Mouse (Mus musculus) ZHBTc4 (cell line): ENCODE measurements around the gene Mettl9.
"Not testable (repeated sequence)": the region's sequence is repeated elsewhere in the genome, so short reads cannot be mapped to it uniquely, and the experiment has no call there.

Experiments
- DNase-seq: peaks from one replicate; pipeline ENCODE4 v3.0.0-alpha.2; 2011; ENCODE audit warnings: low read depth, low spot score

The Mettl9 gene

DNA sequence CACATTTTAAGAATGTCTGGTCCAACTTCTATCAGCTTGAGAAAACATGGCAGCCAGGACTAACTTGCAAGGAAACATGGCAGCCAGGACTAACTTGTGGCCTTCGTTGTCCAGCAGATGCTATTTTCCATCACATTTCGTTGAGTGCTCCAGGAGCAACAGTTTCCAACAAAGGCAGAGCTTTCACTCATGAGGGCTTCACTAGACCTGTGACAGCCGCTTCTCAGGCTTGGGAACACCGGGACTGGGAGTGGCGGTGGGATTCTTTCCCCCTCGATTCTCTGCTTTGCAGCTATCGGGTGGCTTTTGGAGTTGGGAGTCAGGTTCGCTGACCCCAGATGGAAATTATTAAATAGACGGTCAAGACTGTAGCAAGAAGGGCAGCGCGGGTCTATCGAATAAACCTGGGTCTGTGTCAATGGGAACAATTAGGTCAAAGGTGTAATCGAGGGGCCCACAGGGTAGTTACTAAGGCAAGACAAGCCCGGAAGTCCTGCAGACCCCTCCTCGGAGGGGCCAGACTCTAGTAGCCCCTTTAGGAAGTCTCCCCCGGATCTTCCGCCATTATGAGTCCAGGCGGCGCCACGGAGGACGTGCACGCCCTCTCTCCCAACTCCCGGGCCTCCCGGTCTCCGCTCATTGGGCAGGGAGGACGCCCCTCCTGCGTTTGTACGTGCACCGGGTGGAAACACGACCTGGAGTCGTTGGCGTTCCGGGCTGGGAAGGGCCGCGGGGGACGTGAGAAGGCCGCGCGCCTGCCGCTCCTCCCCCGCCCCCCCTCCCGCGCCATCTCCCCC, at the start of gene Mettl9:
Gene Mettl9 (plus strand): TSS at position 590 of the 797 bp plus-strand sequence.
- DNase-seq, result peak; percentile 98

DNA sequence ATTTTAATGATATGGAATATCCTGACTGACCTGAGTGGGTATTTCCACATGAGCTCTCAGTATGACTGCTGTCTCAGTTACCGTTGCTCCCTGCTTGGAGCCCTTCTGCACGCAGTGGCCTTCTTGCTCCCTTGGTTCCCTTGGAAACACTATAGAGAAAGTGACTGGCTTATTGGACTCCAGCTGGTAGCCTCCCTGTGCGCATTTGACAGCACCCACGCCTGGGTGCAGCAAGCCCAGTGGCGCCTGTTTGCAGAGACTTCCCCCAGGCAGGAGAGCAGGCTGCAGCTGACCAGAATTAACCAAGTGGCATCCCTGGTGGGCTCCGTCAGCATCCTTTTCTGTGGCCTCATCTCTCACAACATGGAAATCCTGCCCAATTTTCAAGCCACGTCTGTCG, 43.1 kb upstream of the Mettl9 start:
- no peak for DNase-seq

DNA sequence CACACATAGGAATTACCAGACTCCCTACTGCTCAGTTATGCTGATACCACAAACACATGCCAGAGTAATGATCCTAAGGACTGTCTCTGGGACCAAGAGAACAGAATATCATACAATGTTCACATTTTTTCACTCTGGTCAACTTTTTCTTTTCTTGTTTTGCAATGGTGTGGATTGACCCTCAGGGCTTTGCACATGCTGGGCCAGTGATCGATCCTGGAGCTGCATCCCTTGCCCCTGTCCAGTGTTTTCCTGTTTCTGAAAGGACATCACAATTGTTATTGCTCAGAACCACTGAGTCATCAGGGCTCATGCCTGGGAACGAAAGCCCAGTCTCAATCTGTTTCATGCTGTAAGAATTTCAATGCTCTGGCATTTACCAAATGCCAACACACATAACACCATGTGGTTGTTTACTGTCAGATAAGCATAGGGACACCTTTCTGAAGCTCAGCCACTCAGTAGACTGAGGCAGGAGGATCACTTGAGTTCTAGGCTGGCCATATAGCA, 35.2 kb upstream of the Mettl9 start:
- no peak for DNase-seq

DNA sequence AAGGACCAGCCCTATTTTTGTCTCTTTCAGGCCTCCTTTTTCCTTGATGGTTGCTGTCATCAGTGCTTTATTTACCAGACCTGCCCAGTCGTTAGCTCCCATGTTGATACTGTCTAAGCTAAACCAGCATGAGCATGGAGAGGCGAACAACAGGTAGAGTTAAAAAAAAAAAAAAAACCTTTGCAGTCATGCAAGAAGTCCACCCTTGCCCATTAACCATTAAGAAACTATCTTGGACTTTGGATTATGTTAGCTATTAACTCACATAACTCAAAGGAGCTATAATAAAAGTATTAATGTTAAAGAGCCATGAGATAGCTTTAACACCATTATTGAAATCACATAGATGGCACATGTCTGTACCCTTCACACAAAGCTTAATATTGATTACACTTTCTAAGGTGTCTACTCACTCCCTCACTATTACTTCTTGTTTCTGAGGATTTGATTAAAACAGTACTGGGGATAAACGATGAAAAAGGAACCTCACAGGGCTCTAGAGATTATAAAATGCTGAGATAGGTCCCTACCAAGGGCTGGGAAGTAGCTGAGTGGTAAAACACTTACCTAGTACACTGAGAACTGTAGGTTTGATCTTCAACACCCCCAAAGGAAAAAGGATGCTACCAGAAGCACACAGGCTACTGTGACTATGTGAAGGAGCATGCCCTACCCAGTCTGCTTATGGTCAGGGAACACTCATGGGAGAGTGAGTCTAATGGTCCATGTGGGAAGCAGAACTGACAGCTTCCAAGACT, 34.0 kb upstream of the Mettl9 start:
- no peak for DNase-seq

DNA sequence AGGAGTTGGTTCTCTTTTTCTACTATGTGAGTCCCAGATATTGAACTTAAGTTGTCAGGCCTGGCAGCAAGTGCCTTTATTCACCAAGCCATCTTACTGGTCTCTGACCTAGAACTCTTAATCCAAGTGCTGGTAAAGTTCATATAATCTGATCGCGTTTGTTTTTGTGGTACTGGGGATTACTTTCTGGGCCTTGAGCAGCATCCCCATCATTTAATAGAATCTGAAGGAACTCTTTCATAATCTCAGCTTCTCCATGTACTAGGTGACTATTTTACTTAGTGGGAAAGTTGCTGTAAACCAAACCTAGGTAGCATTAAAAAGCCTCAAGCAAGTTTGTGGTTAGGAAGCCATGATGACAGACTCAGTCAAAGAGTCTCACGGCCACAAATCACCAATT, 32.4 kb upstream of the Mettl9 start:
- DNase-seq, result no peak

DNA sequence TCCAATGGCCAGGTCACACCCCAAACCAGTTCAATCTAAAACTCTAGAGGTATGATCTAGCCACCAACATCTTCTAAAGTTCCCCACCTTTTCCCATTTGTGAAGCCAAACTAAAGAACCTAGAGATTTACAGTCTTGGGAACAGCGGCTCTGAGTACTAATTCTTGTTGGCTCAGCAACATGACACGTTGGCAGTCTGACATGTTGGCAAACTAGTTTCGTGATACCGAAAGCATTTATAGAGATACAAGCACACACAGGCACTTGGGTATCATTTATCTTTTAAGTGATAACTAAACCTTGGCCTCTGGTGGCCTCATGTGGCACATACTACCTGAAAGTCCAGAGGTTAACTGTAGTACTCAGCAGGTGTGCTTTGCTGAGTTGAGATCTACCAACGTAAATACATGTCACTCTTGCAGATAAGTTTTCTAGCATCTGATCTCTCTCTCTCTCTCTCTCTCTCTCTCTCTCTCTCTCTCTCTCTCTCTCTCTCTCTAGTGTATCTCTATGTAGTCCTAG, 31.8 kb upstream of the Mettl9 start:
- DNase-seq, result no peak

DNA sequence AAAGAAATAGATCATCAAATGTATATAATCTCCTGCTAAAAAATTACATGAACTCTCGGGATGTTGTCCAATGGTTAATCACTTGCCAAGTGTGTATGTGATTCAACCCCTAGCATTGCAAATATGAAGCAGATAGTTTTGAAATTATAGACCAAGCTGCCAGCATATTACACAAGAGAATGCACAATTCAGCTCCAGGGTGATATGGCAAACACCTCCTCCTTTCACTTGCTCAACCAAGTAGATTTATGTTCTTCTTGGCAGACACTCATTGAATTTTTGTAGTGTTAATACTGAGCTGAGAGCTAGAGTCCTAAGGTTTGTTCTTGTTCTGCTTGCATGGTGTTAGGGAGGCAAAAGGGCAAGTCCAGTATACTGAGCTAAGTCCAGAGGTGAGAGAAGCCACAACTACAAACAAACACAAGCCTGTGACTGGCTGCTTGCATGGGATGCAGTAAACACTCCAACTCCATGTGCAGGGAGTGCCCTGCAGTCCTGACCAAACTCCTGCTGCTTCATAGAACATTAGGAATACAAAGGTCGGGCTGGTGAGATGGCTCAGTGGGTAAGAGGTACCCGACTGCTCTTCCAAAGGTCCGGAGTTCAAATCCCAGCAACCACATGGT, 30.3 kb upstream of the Mettl9 start:
- DNase-seq, result no peak

DNA sequence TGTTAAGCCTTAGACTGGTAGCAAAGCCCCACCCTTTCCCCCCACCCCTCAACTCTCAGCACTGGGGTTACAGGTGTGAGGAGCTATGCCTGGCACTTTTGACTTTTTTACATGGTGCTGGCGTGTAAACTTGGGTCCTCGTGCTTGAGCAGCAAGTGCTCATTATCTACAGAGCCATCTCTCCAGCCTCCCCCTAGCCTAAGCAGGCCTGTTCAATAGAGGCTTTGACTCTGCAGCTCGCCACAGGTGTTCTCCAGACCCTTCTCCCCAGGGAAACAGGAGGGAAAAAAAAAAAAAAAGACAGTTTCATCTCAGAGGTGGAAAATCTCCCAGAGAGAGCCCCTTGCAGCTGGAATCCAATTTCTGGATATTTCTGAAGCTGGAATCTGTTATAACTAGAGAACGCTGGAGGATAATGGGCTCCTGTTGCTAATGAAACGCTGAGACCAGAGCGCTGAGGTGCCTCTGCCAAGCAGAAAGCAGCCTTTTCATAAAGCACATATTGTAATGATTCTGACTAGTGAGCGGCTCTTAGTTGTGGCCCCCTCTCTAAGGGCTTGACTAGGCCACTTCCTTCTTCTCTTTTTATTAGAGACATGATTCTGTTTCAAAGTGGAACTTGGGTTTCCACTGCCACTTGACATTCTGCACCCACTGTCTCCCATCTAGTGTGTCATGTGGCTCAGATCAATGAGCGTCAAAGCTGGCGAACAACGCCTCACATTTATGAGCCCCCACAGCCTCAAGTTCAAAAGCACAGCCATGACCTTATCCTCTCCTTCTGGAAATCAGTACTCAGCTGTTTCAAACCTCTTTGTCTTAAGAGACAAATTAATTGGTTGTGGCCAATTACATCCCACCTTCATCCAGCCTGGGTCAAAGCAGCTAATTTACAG, 22.2 kb upstream of the Mettl9 start:
- DNase-seq, result no peak

DNA sequence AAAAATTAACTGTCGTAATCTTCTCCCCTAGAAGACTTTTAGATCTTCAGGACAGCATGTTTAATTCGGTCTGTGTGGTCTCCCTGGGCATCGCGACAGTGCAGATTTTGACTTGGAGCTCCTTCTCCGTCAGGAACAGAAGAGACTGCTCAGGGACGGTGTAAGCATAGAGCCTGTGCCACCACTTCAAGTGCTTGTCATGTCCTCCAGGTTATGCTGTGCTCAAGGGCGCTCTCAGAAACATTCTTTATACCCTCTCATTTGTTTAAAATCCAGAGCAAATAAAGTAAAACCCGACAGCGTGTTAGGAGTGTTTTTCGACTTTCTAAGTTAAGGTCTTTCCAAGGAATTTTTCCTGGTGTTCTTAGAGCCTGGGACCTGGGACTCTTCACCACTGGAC, 19.8 kb upstream of the Mettl9 start:
- DNase-seq, result no peak

DNA sequence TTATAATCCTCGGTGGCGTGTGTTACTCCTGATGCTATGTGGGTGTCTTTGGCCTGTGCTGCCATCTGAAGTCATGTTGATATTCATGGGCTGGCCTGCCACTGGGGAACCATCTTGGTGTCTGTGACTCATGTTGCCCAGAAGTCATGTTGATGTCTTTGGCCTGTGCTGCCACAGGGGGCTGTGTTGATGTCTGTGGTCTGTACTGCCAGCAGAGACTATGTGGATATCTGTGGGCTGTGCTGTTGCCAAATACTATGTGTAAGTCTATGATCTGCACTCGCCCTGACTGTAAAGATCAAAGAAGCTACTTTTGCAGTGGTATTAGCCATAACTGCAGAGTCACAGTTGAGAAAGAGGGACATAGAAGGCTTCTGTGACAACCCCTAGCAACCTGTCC, 15.5 kb upstream of the Mettl9 start:
- DNase-seq, result no peak

DNA sequence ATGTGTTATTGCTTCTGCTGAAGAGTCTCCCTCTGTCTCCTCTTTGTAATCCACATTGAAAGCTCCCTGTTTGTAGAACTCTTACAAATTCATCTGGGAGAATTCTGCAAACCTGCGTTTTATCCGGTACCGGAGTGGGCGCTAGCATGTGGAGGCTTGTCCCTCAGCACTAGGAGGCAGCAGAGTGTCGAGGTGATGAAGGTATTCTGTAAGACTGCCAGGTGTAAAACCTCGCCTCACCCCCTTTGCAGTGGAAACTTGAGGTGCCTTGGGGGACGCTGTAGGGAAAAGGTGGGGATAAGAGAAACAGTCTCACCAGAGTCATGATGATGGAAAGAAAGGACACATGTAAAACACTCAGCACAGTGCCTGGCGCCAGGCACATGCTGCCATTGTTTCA, 14.0 kb upstream of the Mettl9 start:
- DNase-seq, result peak; percentile 34

DNA sequence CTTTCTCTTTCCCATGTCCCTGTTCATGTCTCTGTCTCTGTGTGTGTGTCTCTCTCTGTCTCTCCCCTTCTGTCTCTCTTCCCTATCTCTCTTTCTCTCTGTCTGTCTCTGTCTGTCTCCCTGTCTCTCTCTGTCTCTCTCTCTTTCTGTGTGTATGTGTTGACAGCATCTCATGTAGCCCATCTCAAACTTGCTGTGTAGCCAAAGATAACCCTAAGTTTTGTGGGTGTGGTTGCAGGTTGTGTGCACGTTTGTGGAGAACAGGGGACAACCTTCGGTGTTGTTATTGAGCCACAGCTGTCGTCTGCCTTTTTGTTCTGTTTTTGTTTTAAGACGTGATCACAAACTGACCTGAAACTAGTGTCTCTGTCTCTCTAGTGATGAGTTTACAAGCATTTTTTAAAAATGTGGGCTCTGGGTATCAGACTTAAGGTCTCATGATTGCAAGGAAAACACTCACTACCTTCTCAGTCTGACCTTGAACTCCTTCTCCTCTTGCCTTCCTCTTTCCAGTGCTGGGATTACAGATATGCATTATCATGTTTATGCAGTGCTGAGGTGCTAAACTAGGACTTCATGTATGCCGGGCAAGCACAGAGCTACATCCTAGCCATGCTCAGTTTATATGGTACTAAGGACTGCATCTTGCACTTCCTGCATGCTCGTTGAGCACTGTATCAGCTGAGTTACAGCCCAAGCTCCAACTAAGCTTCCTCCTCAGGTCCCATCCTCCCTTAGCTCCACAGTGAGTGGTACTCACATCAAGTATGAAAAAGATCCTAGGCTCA, 8.8 kb upstream of the Mettl9 start:
- no peak for DNase-seq

DNA sequence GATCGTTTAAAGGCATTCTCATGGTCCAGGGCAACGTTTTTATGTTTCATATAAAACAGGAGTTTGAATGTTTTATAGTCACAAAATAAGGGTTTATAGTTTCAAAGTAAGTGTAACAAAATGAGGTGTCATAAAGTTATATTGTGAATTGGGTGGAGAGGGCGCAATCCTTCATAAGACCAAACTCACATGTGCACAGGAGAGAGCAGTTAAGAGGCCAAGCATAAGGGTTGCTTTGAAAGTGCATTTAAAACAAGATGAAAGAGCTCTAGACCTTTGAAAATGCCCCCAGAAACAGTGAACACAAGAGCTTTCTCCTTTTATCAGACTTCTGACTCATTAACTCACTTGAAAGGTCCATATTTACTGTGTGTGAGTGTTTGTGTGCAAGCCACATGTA, 7.9 kb upstream of the Mettl9 start:
- no peak for DNase-seq

DNA sequence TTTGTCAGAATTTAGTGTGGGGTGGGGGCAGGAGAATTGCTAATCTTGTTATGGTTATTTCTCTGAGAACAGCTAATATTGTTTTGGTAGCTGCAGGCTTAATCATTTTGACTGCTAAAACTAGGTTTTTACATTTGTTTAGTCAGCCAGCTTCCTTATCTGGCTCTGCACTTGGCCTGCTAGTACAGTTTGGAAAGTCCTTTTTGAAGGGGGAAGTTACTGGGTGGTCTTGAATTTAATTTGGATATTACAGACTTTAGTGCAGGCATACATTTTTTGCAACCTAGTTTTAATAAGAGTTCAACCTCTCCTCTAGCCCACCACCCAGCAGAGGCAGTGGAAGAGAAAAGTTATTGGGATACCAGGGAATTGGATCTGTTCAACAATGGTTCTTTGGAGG, 4.3 kb upstream of the Mettl9 start:
- not testable (repeated sequence) for DNase-seq

DNA sequence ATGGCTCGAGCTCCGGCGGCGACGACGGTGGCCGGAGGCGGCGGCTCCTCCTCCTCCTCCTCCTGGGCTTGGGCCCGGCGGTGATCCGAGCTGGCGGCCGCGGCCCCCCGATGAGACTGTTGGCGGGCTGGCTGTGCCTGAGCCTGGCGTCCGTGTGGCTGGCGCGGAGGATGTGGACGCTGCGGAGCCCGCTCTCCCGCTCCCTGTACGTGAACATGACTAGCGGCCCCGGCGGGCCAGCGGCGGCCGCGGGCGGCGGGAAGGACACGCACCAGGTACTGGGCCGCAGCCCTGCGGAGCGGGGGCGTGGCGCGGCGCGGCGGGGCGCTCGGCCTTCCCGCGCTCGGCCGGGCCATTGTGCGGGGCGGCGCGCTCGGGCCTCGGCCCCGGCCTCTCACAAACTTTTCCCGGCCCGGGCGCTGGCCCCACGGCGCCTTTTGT, 476 bp downstream of the Mettl9 start:
- DNase-seq, result no peak

DNA sequence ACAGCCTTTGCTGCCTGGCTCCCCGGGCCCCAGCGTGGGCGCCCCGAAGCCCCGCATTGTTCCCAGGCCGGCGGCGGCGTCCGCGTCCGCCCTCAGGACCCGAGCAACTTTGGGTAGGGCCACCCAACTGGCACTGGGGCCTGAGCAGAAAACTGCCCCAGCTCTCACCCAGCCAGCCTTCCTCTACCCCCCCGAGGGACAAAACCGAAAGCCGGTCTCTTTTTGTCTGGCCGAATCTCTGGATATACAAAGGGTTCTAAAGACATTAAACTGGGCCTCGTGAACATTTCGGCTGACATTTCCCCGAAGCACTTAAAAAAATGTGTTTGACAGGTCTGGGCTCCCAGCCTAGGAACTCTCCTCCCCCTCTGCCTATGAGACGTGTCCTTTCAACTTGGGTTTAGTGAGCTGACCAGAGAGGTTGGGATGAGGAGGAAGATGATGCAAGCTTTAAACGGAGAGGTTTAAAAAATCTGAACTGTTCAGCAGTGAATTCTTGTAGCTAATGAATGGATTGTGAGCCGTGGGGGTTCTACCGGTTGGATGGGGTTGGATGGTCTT, 996 bp downstream of the Mettl9 start:
- DNase-seq, result peak; percentile 35

DNA sequence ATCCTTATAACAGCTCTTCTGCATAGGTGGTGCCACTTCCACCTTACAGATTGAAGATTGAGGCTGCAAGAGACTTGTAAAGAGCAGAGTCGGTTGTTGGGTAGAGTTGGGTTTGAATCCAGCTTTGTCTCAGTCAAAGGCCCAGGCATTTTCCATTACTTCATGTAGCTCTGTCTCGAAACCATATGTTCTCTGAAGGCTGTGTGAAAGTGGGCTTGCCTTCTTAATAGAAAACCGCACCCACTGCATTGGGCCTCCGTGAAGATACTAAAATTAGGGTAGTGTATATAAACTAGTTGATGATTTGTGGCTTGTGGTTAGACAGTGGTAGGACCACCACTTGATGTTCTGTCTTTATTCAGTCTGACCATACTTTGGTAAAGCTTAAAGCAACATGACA, 6.3 kb downstream of the Mettl9 start:
- no peak for DNase-seq

DNA sequence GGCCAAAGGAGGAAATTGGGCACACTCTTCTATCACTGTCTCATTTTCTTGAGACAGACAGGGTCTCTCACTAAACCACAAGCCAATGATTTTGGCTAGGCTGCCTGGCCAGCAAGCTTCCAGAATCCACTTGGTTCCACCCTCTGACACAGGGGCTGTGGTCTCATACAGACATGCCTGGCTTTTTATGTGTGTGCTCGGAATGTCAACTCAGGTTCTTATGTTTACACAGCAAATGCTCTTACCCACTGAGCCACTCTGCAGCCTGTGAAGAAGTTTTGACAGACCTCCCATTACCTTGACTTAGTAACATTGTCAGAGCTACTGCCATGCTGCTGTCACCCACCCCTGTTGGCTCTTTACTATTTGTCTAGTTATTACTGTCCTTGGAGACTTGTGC, 7.7 kb downstream of the Mettl9 start:
- no peak for DNase-seq

DNA sequence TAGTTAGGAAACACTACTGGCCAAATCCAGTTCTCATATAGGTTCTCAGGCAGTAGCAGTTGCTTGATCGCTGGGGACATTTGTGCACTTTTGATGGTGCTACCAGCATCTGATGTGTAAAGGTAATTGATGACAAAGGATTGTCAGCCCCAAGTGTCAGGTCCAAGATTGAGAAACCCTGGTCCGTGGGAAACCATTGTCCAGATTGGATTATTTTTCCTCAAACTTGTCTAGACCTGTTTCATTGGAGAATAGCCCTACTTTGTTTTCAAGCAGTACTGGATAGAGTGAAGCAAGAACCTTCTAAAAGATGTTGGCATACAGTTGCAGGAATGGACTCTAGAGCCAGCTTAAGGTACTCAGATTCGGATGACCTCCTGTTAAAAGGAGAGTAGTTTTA, 8.8 kb downstream of the Mettl9 start:
- DNase-seq, result no peak

DNA sequence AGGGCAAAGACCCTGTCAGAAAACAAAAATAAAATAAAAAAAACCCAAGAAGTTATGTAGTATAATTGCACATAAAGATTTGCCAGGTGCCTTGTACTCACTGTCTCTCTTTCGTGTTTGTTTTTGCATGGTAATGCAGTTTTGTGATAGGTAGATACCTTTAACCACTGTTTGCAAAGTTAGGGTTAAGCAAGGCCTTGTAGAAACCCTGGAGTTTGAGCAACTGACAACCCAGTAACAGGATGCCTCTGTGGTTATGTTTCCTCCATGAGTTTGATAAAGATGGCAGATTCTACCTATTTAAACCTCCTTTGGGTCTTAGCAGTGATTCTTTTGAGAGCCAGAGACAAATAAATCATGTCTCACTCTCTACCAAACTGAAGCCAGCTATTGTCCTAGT, 9.3 kb downstream of the Mettl9 start:
- no peak for DNase-seq
